Mouse (Mus musculus) limb, embryonic 10.5 days (tissue): ENCODE results near the gene Dlg3. TPM values are rescaled to one million over a fixed set of nuclear protein-coding genes. Genes with fewer than 3 reads are reported as not detected.
A peak's percentile ranks its signal among the peaks of the same experiment; 100 is the strongest.

ENCODE experiments used
- DNase-seq: peaks from one replicate; pipeline ENCODE4 v3.0.0-alpha.2; 2017; ENCODE audit warnings: low spot score
- H3K27ac ChIP-seq: fragments of 300-500 bp; sonication (generic); 2 replicates; pipeline ENCODE4 v1.5.1; 2016; ENCODE audit warnings: mild to moderate bottlenecking
- H3K27me3 ChIP-seq: fragments of 300-500 bp; sonication (generic); 2 replicates; pipeline ENCODE4 v1.6.1; 2016; ENCODE audit warnings: low read depth, mild to moderate bottlenecking; ENCODE audit not compliant: poor library complexity, severe bottlenecking
- H3K36me3 ChIP-seq: fragments of 300-500 bp; sonication (generic); 2 replicates; pipeline ENCODE4 v1.6.1; 2016; ENCODE audit warnings: mild to moderate bottlenecking, moderate library complexity
- H3K4me1 ChIP-seq: fragments of 300-500 bp; sonication (generic); 2 replicates; pipeline ENCODE4 v1.6.1; 2016
- H3K4me3 ChIP-seq: fragments of 300-500 bp; sonication (generic); 2 replicates; pipeline ENCODE4 v1.5.1; 2016; ENCODE audit warnings: mild to moderate bottlenecking, moderate library complexity
- H3K9me3 ChIP-seq: fragments of 300-500 bp; sonication (generic); replicated peaks from 2 replicates; pipeline ENCODE4 v1.6.1; 2016; ENCODE audit warnings: mild to moderate bottlenecking
- WGBS: fragments of 180-500 bp; shearing (Covaris S2); methylation state at CpG from one replicate; pipeline ENCODE4 v1.1.7; 2016; 5-methylcytosine and 5-hydroxymethylcytosine counted together
- polyA plus RNA-seq: library from polyadenylated mRNA; unstranded; fragments of >200 nt; fragmentation: Nextera tagmentation; extraction: Ambion mirVana; gene quantifications from 2 replicates; pipeline ENCODE4 v1.2.1, GENCODE M21; 2016

Dlg3 gene
- polyA plus RNA-seq, result 15.7 and 17.4 TPM in 2 replicates

DNA sequence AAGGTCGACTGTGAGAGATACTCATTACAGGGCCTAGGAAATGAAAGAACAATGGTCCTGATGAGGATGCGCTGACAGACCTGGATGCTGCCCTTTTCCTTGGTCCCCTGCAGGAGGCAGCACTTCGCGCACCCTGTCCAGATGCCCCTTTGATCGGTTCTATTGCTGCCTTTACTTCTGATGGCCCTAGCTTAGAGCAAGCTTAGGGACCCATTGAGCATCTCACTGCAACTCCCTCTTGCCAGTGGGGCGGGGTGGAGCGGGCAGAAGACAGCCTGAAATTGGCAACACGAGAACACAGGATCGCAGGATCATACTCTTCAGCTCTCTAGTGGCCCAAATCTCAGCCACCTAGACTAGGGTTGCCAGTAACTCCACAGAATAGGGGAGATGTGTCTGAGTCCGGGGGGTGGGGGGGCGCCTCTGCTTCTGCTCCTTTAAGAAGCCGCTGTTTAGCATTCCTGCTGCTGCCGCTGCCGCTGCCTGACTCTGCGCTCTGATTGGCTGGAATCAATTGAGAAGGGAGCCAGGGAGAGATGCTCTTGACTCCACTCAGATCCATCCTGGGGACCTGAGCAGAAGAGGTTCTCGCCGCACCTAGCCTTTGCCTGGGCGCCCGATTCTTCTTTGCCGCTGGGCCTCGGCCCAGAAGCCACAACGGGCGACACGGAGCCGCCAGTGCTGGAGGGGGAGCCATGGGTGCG, at the start of gene Dlg3:
Gene Dlg3 (plus strand): TSS at position 542 of the 704 bp plus-strand sequence.
- WGBS, result 20% methylated on average over 24 of the region's 26 CpGs
- Histone ChIP-seq H3K27me3 (peaks cover 65% of the 10 kb centered on the region), H3K9me3 (no peaks in the 10 kb centered on the region), H3K4me3 (peak within 1 kb of the TSS; percentile 60), H3K27ac (no peak within 1 kb of the TSS), H3K36me3 (no peaks in the 10 kb centered on the region), H3K4me1 (peaks cover 6% of the 10 kb centered on the region; the same call in 1 of the 2 replicates)
- peak; percentile 52 for DNase-seq

- Histone ChIP-seq H3K27ac (no peak overlapping the region), H3K4me3 (no peak overlapping the region), H3K9me3 (no peaks in the 10 kb centered on the region), H3K4me1 (peaks cover 7% of the 10 kb centered on the region; the same call in 1 of the 2 replicates), H3K36me3 (peaks cover 36% of the 10 kb centered on the region), H3K27me3 (peaks cover 100% of the 10 kb centered on the region)
- 40% methylated on average over 1 of the region's 1 CpGs for WGBS
- DNase-seq, result no peak
Measured at GRCm38 (mm10) chrX:100728947-100729346, 38.6 kb upstream of the Dlg3 start.

- Histone ChIP-seq H3K27me3 (peaks cover 100% of the 10 kb centered on the region), H3K4me3 (peak within 1 kb of the TSS; percentile 29), H3K4me1 (peaks cover 7% of the 10 kb centered on the region; the same call in 1 of the 2 replicates), H3K27ac (peak within 1 kb of the TSS; percentile 36; the same call in 1 of the 2 replicates), H3K36me3 (peaks cover 29% of the 10 kb centered on the region), H3K9me3 (no peaks in the 10 kb centered on the region)
- WGBS, result 14% methylated on average over 8 of the region's 8 CpGs
- peak; percentile 50 for DNase-seq
Measured at GRCm38 (mm10) chrX:100729665-100730188, 37.8 kb upstream of the Dlg3 start, which contains the start of gene Gdpd2. Gdpd2 (plus strand) TSS chrX:100729873.

GRCm38 (mm10) chrX:100730266-100730665, 37.3 kb upstream of the Dlg3 start:
- Histone ChIP-seq H3K9me3 (no peaks in the 10 kb centered on the region), H3K36me3 (peaks cover 24% of the 10 kb centered on the region), H3K4me1 (peaks cover 7% of the 10 kb centered on the region; the same call in 1 of the 2 replicates), H3K27me3 (peaks cover 98% of the 10 kb centered on the region), H3K4me3 (peak overlapping the region; percentile 29), H3K27ac (no peak overlapping the region)
- 28% methylated on average over 8 of the region's 8 CpGs for whole genome bisulfite sequencing
- no peak for DNase-seq

DNA sequence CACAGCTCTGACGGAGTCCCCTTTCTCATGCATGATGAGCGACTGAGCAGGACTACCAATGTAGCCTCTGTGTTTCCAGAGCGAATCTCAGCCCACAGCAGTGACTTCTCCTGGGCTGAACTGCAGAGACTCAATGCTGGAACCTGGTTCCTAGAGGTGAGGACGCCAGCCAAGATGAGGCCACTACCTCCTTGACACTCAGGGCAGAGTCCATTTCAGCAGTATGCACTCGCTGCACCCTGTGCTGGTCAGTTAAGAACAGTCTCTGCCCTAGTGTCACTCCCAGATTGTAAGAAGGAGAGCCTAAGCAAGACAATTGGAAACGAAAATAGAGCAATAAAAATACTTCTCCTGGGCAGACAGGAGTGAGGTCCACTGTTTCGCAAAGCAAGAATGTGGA, 33.2 kb upstream of the Dlg3 start:
- H3K4me3 ChIP-seq, result no peak overlapping the region
- 75% methylated on average over 7 of the region's 7 CpGs for WGBS
- peaks cover 7% of the 10 kb centered on the region; the same call in 1 of the 2 replicates for H3K4me1 ChIP-seq
- no peaks in the 10 kb centered on the region for H3K36me3 ChIP-seq
- H3K27me3 ChIP-seq, result peaks cover 98% of the 10 kb centered on the region
- DNase-seq, result no peak
- H3K27ac ChIP-seq, result no peak overlapping the region
- no peaks in the 10 kb centered on the region for H3K9me3 ChIP-seq

DNA sequence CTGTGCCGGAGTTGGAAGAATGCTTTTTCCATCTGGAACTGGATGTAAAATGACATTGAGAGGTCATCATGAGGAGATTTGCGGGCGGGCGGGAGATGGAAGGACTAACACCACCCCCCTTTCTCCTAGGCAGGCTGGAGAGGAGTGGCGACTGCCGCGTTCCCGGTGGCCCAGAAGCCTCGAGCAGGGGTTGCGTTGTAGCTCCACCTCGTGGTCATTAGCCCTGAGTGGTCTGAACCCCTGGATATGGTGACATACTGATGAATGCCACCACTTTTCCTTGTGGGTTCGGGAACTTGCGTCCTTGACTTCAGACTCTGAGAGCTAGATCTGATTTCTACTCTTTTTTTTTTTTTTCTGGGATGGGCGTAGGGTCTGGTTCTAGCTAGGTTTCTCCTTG, 28.6 kb upstream of the Dlg3 start:
- peak; percentile 53 for DNase-seq
- WGBS, result 15% methylated on average over 14 of the region's 14 CpGs

GRCm38 (mm10) chrX:100739443-100739842, 28.1 kb upstream of the Dlg3 start:
- Histone ChIP-seq H3K36me3 (no peaks in the 10 kb centered on the region), H3K27ac (no peak overlapping the region), H3K4me3 (peak overlapping the region; percentile 46), H3K27me3 (peaks cover 83% of the 10 kb centered on the region), H3K9me3 (no peaks in the 10 kb centered on the region), H3K4me1 (no peaks in the 10 kb centered on the region)
- DNase-seq, result peak; percentile 39
- WGBS, result 21% methylated on average over 10 of the region's 10 CpGs

More for the DNA sequence above, 28.6 kb upstream of the Dlg3 start:
- peaks cover 89% of the 10 kb centered on the region for H3K27me3 ChIP-seq
- no peaks in the 10 kb centered on the region for H3K9me3 ChIP-seq
- no peak overlapping the region for H3K27ac ChIP-seq
- no peaks in the 10 kb centered on the region for H3K36me3 ChIP-seq
- no peaks in the 10 kb centered on the region for H3K4me1 ChIP-seq
- peak overlapping the region; percentile 46 for H3K4me3 ChIP-seq

GRCm38 (mm10) chrX:100740785-100741184, 26.7 kb upstream of the Dlg3 start:
- Histone ChIP-seq H3K27ac (no peak overlapping the region), H3K4me1 (no peaks in the 10 kb centered on the region), H3K4me3 (no peak overlapping the region), H3K27me3 (peaks cover 72% of the 10 kb centered on the region), H3K36me3 (no peaks in the 10 kb centered on the region), H3K9me3 (no peaks in the 10 kb centered on the region)
- DNase-seq, result no peak
- 67% methylated on average over 6 of the region's 6 CpGs for WGBS

- Histone ChIP-seq H3K4me3 (no peak overlapping the region), H3K27ac (no peak overlapping the region), H3K9me3 (no peaks in the 10 kb centered on the region), H3K4me1 (no peaks in the 10 kb centered on the region), H3K36me3 (no peaks in the 10 kb centered on the region), H3K27me3 (peaks cover 63% of the 10 kb centered on the region)
- DNase-seq, result peak; percentile 65
- 14% methylated on average over 10 of the region's 10 CpGs for WGBS
Measured at GRCm38 (mm10) chrX:100741940-100742339, 25.6 kb upstream of the Dlg3 start.

GRCm38 (mm10) chrX:100765855-100766254, 1.7 kb upstream of the Dlg3 start:
- no peaks in the 10 kb centered on the region for H3K9me3 ChIP-seq
- DNase-seq, result no peak
- H3K4me1 ChIP-seq, result peaks cover 6% of the 10 kb centered on the region; the same call in 1 of the 2 replicates
- 84% methylated on average over 6 of the region's 6 CpGs for WGBS
- H3K27ac ChIP-seq, result no peak overlapping the region
- H3K36me3 ChIP-seq, result no peaks in the 10 kb centered on the region
- H3K4me3 ChIP-seq, result no peak overlapping the region
- H3K27me3 ChIP-seq, result peaks cover 50% of the 10 kb centered on the region

DNA sequence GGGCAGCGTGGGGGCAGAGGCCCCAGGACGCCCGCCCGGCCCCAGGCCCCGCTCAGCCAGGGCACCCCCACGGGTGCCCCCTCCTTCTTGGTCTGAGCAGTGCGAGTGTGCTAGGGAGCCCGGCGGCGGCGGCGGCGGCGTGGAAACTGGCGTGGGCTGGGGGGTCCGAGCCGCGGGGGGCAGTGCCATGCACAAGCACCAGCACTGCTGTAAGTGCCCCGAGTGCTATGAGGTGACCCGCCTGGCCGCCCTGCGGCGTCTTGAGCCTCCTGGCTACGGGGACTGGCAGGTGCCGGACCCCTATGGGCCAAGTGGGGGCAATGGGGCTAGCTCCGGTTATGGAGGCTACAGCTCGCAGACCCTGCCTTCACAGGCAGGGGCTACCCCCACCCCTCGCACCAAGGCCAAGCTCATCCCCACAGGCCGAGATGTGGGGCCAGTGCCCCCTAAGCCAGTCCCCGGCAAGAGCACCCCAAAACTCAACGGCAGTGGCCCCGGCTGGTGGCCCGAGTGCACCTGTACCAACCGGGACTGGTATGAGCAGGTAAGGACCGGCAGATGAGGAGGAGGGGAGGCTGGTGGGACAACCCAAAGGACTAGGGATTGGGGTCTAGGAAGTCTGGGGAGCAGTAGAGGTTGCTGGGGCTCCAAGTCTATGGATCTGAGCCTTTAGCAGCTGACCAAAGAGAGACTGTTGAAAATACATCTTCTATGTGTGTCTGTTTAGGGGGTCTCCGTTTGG, 534 bp downstream of the Dlg3 start:
- peak overlapping the region; percentile 60 for H3K4me3 ChIP-seq

DNA sequence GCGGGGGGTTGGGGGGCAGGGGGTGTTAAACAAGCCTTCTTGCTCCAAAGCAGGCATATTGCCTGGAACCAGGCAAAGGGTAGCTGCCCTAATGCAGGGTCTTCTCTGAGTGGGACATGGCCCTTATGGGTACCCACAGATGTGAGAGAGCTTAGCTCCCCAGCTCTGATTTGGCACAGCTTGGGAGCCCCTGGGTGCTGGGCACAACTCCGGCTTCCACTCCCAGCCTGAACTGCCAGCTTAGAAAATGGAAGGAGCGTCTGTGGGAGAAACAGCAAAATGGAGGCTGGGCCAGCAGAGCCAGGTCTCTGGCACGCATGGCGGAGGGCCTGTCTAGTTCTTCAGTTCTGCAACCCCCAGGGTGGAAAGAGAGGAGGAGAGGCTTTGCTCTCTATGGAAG, 1.8 kb downstream of the Dlg3 start:
- no peak overlapping the region for H3K27ac ChIP-seq
- no peaks in the 10 kb centered on the region for H3K36me3 ChIP-seq
- H3K9me3 ChIP-seq, result no peaks in the 10 kb centered on the region
- peaks cover 79% of the 10 kb centered on the region for H3K27me3 ChIP-seq
- no peak overlapping the region for H3K4me3 ChIP-seq
- peaks cover 6% of the 10 kb centered on the region; the same call in 1 of the 2 replicates for H3K4me1 ChIP-seq
- WGBS, result 86% methylated on average over 5 of the region's 5 CpGs
- no peak for DNase-seq

More for the DNA sequence above, 534 bp downstream of the Dlg3 start:
- Histone ChIP-seq H3K36me3 (no peaks in the 10 kb centered on the region), H3K4me1 (peaks cover 6% of the 10 kb centered on the region; the same call in 1 of the 2 replicates), H3K27ac (no peak overlapping the region), H3K9me3 (no peaks in the 10 kb centered on the region), H3K27me3 (peaks cover 72% of the 10 kb centered on the region)
- WGBS, result 20% methylated on average over 36 of the region's 36 CpGs
- DNase-seq, result no peak
